Mouse (Mus musculus) myocyte (in vitro differentiated cells): ENCODE measurements around the gene Ercc6l2.

Experiments
- CEBPB ChIP-seq: IDR thresholded peaks from 2 replicates; pipeline ENCODE4 v1.6.1; 2011; ENCODE audit warnings: mild to moderate bottlenecking, moderate library complexity; ENCODE audit not compliant: poor library complexity, insufficient read depth, severe bottlenecking
- E2F4 ChIP-seq: IDR thresholded peaks from one replicate; pipeline ENCODE4 v1.6.1; 2011; ENCODE audit warnings: mild to moderate bottlenecking, control low read depth, moderate library complexity; ENCODE audit not compliant: insufficient read depth
- MAX ChIP-seq: IDR thresholded peaks from one replicate; pipeline ENCODE4 v1.6.1; 2011; ENCODE audit warnings: low read depth, mild to moderate bottlenecking, control low read depth
- MYOD1 ChIP-seq, 3 experiments: IDR thresholded peaks; one replicate each; pipeline ENCODE4 v1.6.1; 2011; ENCODE audit warnings: control low read depth in 2 of 3, low read depth in 2 of 3, mild to moderate bottlenecking in 2 of 3, moderate library complexity in 1 of 3; ENCODE audit not compliant: insufficient read length in 2 of 3, control insufficient read depth in 1 of 3
- MYOG ChIP-seq, 3 experiments: IDR thresholded peaks; one replicate each; pipeline ENCODE4 v1.6.1; 2011; ENCODE audit warnings: control low read depth in 2 of 3, low read depth in 2 of 3, mild to moderate bottlenecking in 2 of 3; ENCODE audit not compliant: insufficient read length in 2 of 3, control insufficient read depth in 1 of 3, insufficient read depth in 1 of 3
- POLR2A ChIP-seq: IDR thresholded peaks from one replicate; pipeline ENCODE4 v1.6.1; 2011; ENCODE audit warnings: low read depth, mild to moderate bottlenecking, control low read depth, moderate library complexity; ENCODE audit not compliant: insufficient read length
- POLR2AphosphoS2 ChIP-seq: IDR thresholded peaks from one replicate; pipeline ENCODE4 v1.6.1; 2011; ENCODE audit warnings: low read depth, control low read depth; ENCODE audit not compliant: insufficient read length
- SRF ChIP-seq: IDR thresholded peaks from one replicate; pipeline ENCODE4 v1.6.1; 2011; ENCODE audit warnings: low read depth; ENCODE audit not compliant: control insufficient read depth, insufficient read length
- TCF12 ChIP-seq: IDR thresholded peaks from one replicate; pipeline ENCODE4 v1.6.1; 2011; ENCODE audit warnings: mild to moderate bottlenecking, control low read depth; ENCODE audit not compliant: poor library complexity, insufficient read depth, severe bottlenecking
- TCF3 ChIP-seq: IDR thresholded peaks from one replicate; pipeline ENCODE4 v1.6.1; 2011; ENCODE audit warnings: low read depth, control low read depth; ENCODE audit not compliant: insufficient read length
- USF1 ChIP-seq: IDR thresholded peaks from one replicate; pipeline ENCODE4 v1.6.1; 2011; ENCODE audit warnings: low read depth, mild to moderate bottlenecking, control low read depth, moderate library complexity

DNA sequence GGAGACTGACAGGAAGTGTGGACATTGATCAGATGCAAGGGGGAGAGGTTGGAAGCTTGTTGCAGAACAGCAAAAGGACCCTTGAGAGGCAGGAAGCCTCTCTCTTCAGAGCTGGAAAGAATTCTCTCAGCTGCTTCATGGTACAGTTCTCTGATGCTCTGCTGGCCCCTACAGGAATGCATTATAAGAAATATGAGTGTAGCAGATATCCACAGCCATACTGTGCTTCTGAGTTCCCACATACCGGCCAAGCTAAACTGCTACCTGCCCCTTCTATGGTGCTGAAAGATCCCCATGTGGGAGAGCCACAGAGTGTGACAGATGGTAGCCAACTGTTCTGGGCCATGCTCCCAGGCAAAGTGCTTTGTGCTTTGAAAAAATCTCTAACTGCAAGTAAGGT is 114.3 kb downstream of the Ercc6l2 start:
- no peak for TF ChIP-seq CEBPB
- TF ChIP-seq POLR2AphosphoS2 = no peak
- TF ChIP-seq POLR2A = no peak
- no peak for TF ChIP-seq USF1
- no peak for TF ChIP-seq MAX
- no peak for TF ChIP-seq TCF12
- no peak for TF ChIP-seq MYOD1 (IDR thresholded peaks at IDR 0.05; ENCODE audit: control insufficient read depth in 1 of 3, insufficient read length in 2 of 3, low read depth in 2 of 3)
- no peak for TF ChIP-seq SRF
- no peak for TF ChIP-seq MYOG (IDR thresholded peaks at IDR 0.05; ENCODE audit: control insufficient read depth in 1 of 3, insufficient read depth in 1 of 3, insufficient read length in 2 of 3, low read depth in 2 of 3)
- no peak for TF ChIP-seq E2F4
- TF ChIP-seq TCF3 = no peak
